Mouse (Mus musculus) gastrocnemius, postnatal 14 days (tissue): ENCODE results near the gene Gm2431. TPM values are rescaled to one million over a fixed set of nuclear protein-coding genes. Genes with fewer than 3 reads are reported as not detected.
"Not testable (repeated sequence)": the region's sequence is repeated elsewhere in the genome, so short reads cannot be mapped to it uniquely, and the experiment has no call there.

ENCODE experiments used
- DNase-seq: peaks from one replicate; pipeline ENCODE4 v3.0.0; 2021; ENCODE audit warnings: mixed read lengths
- intact Hi-C: fragments of 180-260 bp; cut with DNase I; formaldehyde crosslinking; loops from one replicate; pipeline ENCODE4 v1.15.1; 2025; ENCODE audit warnings: low total_unique reads
- total RNA-seq, 2 experiments: library from RNA; stranded (reverse); gene quantifications; 2 replicates each; pipeline ENCODE4 v1.2.3; 2021

Gm2431 gene
- total RNA-seq, 2 experiments from 2014 or later: not detected

DNA sequence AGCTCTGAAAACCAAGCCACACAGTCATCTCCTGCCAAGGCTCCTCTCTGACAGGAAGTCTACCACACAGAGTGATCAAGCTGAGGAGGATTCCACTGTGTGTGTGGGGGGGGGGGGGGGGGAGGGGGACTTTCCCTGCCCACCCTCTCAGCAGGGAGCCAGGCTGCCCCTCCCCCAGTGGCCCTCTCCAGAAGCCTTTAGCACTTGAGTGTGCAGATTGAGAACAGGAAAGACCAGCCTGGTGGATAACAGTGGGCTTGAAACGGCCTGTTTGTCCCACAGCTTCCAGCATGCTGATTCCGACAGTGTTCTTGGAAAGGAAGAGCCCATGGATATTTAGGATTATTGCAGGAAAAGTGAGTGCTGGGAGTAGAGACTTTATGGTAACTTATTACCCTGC, 33.6 kb downstream of the Gm2431 start:
- no peak for DNase-seq
- intact Hi-C loops: no loop called here

- intact Hi-C loops, DNase-seq: not testable (repeated sequence)
Observed at GRCm38 (mm10) chr7:142212136-142212535, 46.0 kb downstream of the Gm2431 start.

- no peak for DNase-seq
- intact Hi-C loops: no loop called here
Observed at GRCm38 (mm10) chr7:142211559-142211958, 46.6 kb downstream of the Gm2431 start, which contains the start of gene Gm7579. Gene Gm7579 (plus strand): TSS chr7:142211859.

Other genes with a start within 250 kb of the Gm2431 start
- 10 to 100 TPM; 26.6 to 32.0 TPM for gene Mob2, start 197.3 kb downstream of the Gm2431 start, total RNA-seq
- 10 to 100 TPM; 16.5 to 24.6 TPM for gene Dusp8, start 162.5 kb downstream of the Gm2431 start, total RNA-seq
- not detected for gene Gm45618, start 137.6 kb downstream of the Gm2431 start, total RNA-seq
- gene Gm39115, start 122.3 kb downstream of the Gm2431 start, total RNA-seq: not detected
- gene Gm45337, start 113.7 kb downstream of the Gm2431 start, total RNA-seq: not detected
- gene Gm29735, start 101.2 kb downstream of the Gm2431 start, total RNA-seq: not detected
- gene Gm4553, start 92.6 kb downstream of the Gm2431 start, total RNA-seq: not detected
- not detected for gene Krtap5-2, start 82.3 kb downstream of the Gm2431 start, total RNA-seq
- not detected for gene Gm10153, start 68.0 kb downstream of the Gm2431 start, total RNA-seq
- not detected for gene Krtap5-3, start 57.0 kb downstream of the Gm2431 start, total RNA-seq
- gene Gm7579, start 46.5 kb downstream of the Gm2431 start, total RNA-seq: not detected
- not detected for gene Krtap5-5, start 28.4 kb downstream of the Gm2431 start, total RNA-seq
- not detected for gene Gm40460, start 17.3 kb downstream of the Gm2431 start, total RNA-seq
- gene Gm4559, start 16.0 kb upstream of the Gm2431 start, total RNA-seq: not detected
- not detected for gene Krtap5-1, start 38.8 kb upstream of the Gm2431 start, total RNA-seq
- gene Krtap5-4, start 45.2 kb upstream of the Gm2431 start, total RNA-seq: not detected
- 1 to 10 TPM; 6.7 to 8.4 TPM for gene Ifitm10, start 115.4 kb upstream of the Gm2431 start, total RNA-seq
- gene Gm49369, start 124.3 kb upstream of the Gm2431 start, total RNA-seq: 1 to 10 TPM; 1.0 to 4.1 TPM
- 100 to 1,000 TPM; 268 to 284 TPM for gene Ctsd, start 129.7 kb upstream of the Gm2431 start, total RNA-seq
- not detected for gene Syt8, start 176.5 kb upstream of the Gm2431 start, total RNA-seq
- gene Tnni2, start 183.5 kb upstream of the Gm2431 start, total RNA-seq: over 10,000 TPM; 14,029 to 14,677 TPM
- gene Lsp1, start 202.5 kb upstream of the Gm2431 start, total RNA-seq: 10 to 100 TPM; 22.2 to 35.0 TPM
- over 10,000 TPM; 22,199 to 23,470 TPM for gene Tnnt3, start 240.5 kb upstream of the Gm2431 start, total RNA-seq